Mouse (Mus musculus) stomach, adult 2 months (tissue): ENCODE results near the gene Capg. TPM values are rescaled to one million over a fixed set of nuclear protein-coding genes. Genes with fewer than 3 reads are reported as not detected.

Experiments used
- polyA plus RNA-seq: library from polyadenylated mRNA; depleted of rRNA; stranded (reverse); fragments of >200 nt; gene quantifications from 2 replicates; pipeline ENCODE4 v1.2.3, GENCODE M21; 2012; rRNA removed

The Capg gene
- 48.9 and 58.5 TPM in 2 replicates for polyA plus RNA-seq

GRCm38 (mm10) chr6:72544283-72544987, at the start of gene Capg:
Capg (plus strand) TSS chr6:72544391.

GRCm38 (mm10) chr6:72521607-72522006, 22.6 kb upstream of the Capg start, which contains the start of gene Sh2d6:
Sh2d6 (minus strand) TSS chr6:72521707.

GRCm38 (mm10) chr6:72597956-72598753, 54.0 kb downstream of the Capg start, which contains the start of the genes Elmod3 and Retsat:
Elmod3 (minus strand) TSS chr6:72598413.
Retsat (plus strand) TSS chr6:72598475.

Other genes starting within 250 kb of the Capg start
- gene Sftpb, start 239.8 kb upstream of the Capg start, polyA plus RNA-seq = not detected in 2 replicates
- gene Usp39, start 199.2 kb upstream of the Capg start, polyA plus RNA-seq = 3.4 and 3.9 TPM in 2 replicates
- gene 0610030E20Rik, start 197.1 kb upstream of the Capg start, polyA plus RNA-seq = 4.7 and 6.8 TPM in 2 replicates
- 19.6 and 25.2 TPM in 2 replicates for gene Tmem150a, start 188.9 kb upstream of the Capg start, polyA plus RNA-seq
- gene Rnf181, start 177.4 kb upstream of the Capg start, polyA plus RNA-seq = 55.8 and 57.9 TPM in 2 replicates
- 5.0 and 6.7 TPM in 2 replicates for gene Vamp5, start 163.9 kb upstream of the Capg start, polyA plus RNA-seq
- gene Vamp8, start 153.7 kb upstream of the Capg start, polyA plus RNA-seq = 166 and 182 TPM in 2 replicates
- 7.0 and 12.0 TPM in 2 replicates for gene Ggcx, start 130.1 kb upstream of the Capg start, polyA plus RNA-seq
- 26.1 and 41.4 TPM in 2 replicates for gene Mat2a, start 104.8 kb upstream of the Capg start, polyA plus RNA-seq
- gene Sh2d6, start 22.7 kb upstream of the Capg start, polyA plus RNA-seq = 7.5 and 9.6 TPM in 2 replicates
- gene Elmod3, start 54.0 kb downstream of the Capg start, polyA plus RNA-seq = 10.4 and 13.6 TPM in 2 replicates
- gene Retsat, start 54.1 kb downstream of the Capg start, polyA plus RNA-seq = 40.4 and 45.0 TPM in 2 replicates
- gene Tgoln1, start 72.6 kb downstream of the Capg start, polyA plus RNA-seq = 11.2 and 15.6 TPM in 2 replicates
- gene Tcf7l1, start 244.9 kb downstream of the Capg start, polyA plus RNA-seq = 12.2 and 12.8 TPM in 2 replicates